Mouse (Mus musculus) ES-Bruce4 (cell line): ENCODE data around the gene Ambra1.

Experiments used
- CTCF ChIP-seq: IDR thresholded peaks from one replicate; pipeline ENCODE4 v1.8.1; 2011; ENCODE audit warnings: low read depth, low read length
- EP300 ChIP-seq: IDR thresholded peaks from 2 replicates; pipeline ENCODE4 v1.6.1; 2011; ENCODE audit warnings: low read depth, low read length; ENCODE audit not compliant: insufficient read depth
- POLR2A ChIP-seq: IDR thresholded peaks from one replicate; pipeline ENCODE4 v1.8.1; 2011; ENCODE audit warnings: low read length; ENCODE audit not compliant: insufficient read depth

- TF ChIP-seq POLR2A: no peak
- TF ChIP-seq CTCF: no peak
- no peak for TF ChIP-seq EP300
Observed at GRCm38 (mm10) chr2:91816741-91817140, 86.8 kb downstream of the Ambra1 start.
